Mouse (Mus musculus) neural tube, embryonic 10.5 days (tissue): ENCODE measurements around the gene Atl1.

Source experiments
- DNase-seq: peaks from one replicate; pipeline ENCODE4 v3.0.0-alpha.2; 2017; ENCODE audit warnings: low spot score; ENCODE audit errors: extremely low spot score

Gene Atl1

GRCm38 (mm10) chr12:69941655-69942329 lies 49.4 kb downstream of the Atl1 start:
- DNase-seq = no peak

GRCm38 (mm10) chr12:69945861-69946260 lies 53.4 kb downstream of the Atl1 start:
- DNase-seq = no peak

GRCm38 (mm10) chr12:69947502-69947901 lies 55.1 kb downstream of the Atl1 start:
- DNase-seq = no peak

GRCm38 (mm10) chr12:69957378-69957777 lies 65.0 kb downstream of the Atl1 start:
- DNase-seq = no peak

GRCm38 (mm10) chr12:69962468-69962867 lies 70.1 kb downstream of the Atl1 start:
- peak; percentile 24 for DNase-seq

GRCm38 (mm10) chr12:69963141-69963540 lies 70.7 kb downstream of the Atl1 start:
- DNase-seq = no peak

GRCm38 (mm10) chr12:69965644-69966043 lies 73.2 kb downstream of the Atl1 start:
- DNase-seq = no peak

GRCm38 (mm10) chr12:69966071-69966470 lies 73.7 kb downstream of the Atl1 start:
- DNase-seq = no peak

GRCm38 (mm10) chr12:69967112-69967511 lies 74.7 kb downstream of the Atl1 start:
- DNase-seq = no peak

GRCm38 (mm10) chr12:69968154-69968553 lies 75.7 kb downstream of the Atl1 start:
- no peak for DNase-seq

GRCm38 (mm10) chr12:69973666-69974065 lies 81.3 kb downstream of the Atl1 start:
- DNase-seq = no peak

GRCm38 (mm10) chr12:69976688-69977087 lies 84.3 kb downstream of the Atl1 start:
- DNase-seq = no peak

GRCm38 (mm10) chr12:69977376-69977998 lies 85.1 kb downstream of the Atl1 start:
- no peak for DNase-seq

- peak; percentile 23 for DNase-seq
Measured at GRCm38 (mm10) chr12:69982874-69983273, 90.5 kb downstream of the Atl1 start.

GRCm38 (mm10) chr12:69985546-69985945 lies 93.1 kb downstream of the Atl1 start:
- DNase-seq = no peak

GRCm38 (mm10) chr12:69986241-69986762 lies 93.9 kb downstream of the Atl1 start:
- peak; percentile 68 for DNase-seq

- peak; percentile 87 for DNase-seq
Measured at GRCm38 (mm10) chr12:69986786-69987497, 94.5 kb downstream of the Atl1 start, which contains the start of gene Sav1. TSS of gene Sav1 (minus strand) at chr12:69987002.

- DNase-seq = no peak
Measured at GRCm38 (mm10) chr12:69995382-69995781, 103.0 kb downstream of the Atl1 start.

GRCm38 (mm10) chr12:69998186-69998983 lies 106.0 kb downstream of the Atl1 start:
- no peak for DNase-seq

- DNase-seq = no peak
Measured at GRCm38 (mm10) chr12:70005103-70005502, 112.7 kb downstream of the Atl1 start.

- DNase-seq = no peak
Measured at GRCm38 (mm10) chr12:70010356-70010755, 117.9 kb downstream of the Atl1 start.
